18 mouse cellular contexts compared by ENCODE assay signal in genomic region chr6:57706721-57707120, GRCm38 (mm10). TPM values are rescaled to one million over a fixed set of nuclear protein-coding genes. Genes with fewer than 3 reads are reported as not detected.
DNase-seq lines count a peak whose midpoint lies in the region; ATAC-seq lines count a peak whose summit lies in the region.
"Had no signal": no experiment of that assay in that cellular context is flagged by ENCODE, and none has a peak within 500 bp of the region (broad histone marks: within the 10 kb centered on the region; RNA-seq: fewer than 3 reads in every experiment).

No protein-coding gene starts in this region.

- H3K4me2 ChIP-seq in forebrain, embryonic 12.5 days: no peak overlapping the region
- no peak overlapping the region for H3K4me2 ChIP-seq in intestine, embryonic 15.5 days (replicated peaks)
- H3K4me2 ChIP-seq: forebrain, embryonic 15.5 days; liver, embryonic 13.5 days; midbrain, embryonic 13.5 days had no signal

- H3K27me3 ChIP-seq in splenic B cell, adult 2 months (ENCODE audit: control insufficient read depth, insufficient read depth, low read length, poor library complexity, severe bottlenecking): no peaks in the 10 kb centered on the region
- H3K27me3 ChIP-seq in forebrain, embryonic 12.5 days: no peaks in the 10 kb centered on the region
- no peaks in the 10 kb centered on the region for H3K27me3 ChIP-seq in intestine, embryonic 15.5 days (replicated peaks)
- H3K27me3 ChIP-seq: forebrain, embryonic 15.5 days; liver, embryonic 13.5 days; midbrain, embryonic 13.5 days had no signal

- 91% methylated on average over 1 of the region's 1 CpGs for WGBS in forebrain, embryonic 12.5 days
- 80% methylated on average over 1 of the region's 1 CpGs for WGBS in intestine, embryonic 15.5 days

- H3K36me3 ChIP-seq in splenic B cell, adult 2 months (ENCODE audit: control insufficient read depth, insufficient read depth, low read length, poor library complexity, severe bottlenecking): no peaks in the 10 kb centered on the region
- no peaks in the 10 kb centered on the region for H3K36me3 ChIP-seq in forebrain, embryonic 12.5 days (replicated peaks)
- no peaks in the 10 kb centered on the region for H3K36me3 ChIP-seq in intestine, embryonic 15.5 days
- H3K36me3 ChIP-seq: embryonic facial prominence, embryonic 10.5 days; forebrain, embryonic 15.5 days; limb, embryonic 10.5 days; liver, embryonic 13.5 days; midbrain, embryonic 13.5 days had no signal

- H3K27ac ChIP-seq in forebrain, embryonic 12.5 days: no peak overlapping the region
- no peak overlapping the region for H3K27ac ChIP-seq in intestine, embryonic 15.5 days
- H3K27ac ChIP-seq: embryonic facial prominence, embryonic 10.5 days; forebrain, embryonic 15.5 days; kidney, postnatal 0 days; limb, embryonic 10.5 days; liver, embryonic 13.5 days; midbrain, embryonic 13.5 days had no signal

- H3K9me3 ChIP-seq in forebrain, embryonic 12.5 days: no peaks in the 10 kb centered on the region
- H3K9me3 ChIP-seq in intestine, embryonic 15.5 days: no peaks in the 10 kb centered on the region
- H3K9me3 ChIP-seq: embryonic facial prominence, embryonic 10.5 days; forebrain, embryonic 15.5 days; limb, embryonic 10.5 days; liver, embryonic 13.5 days; midbrain, embryonic 13.5 days had no signal

- no peak overlapping the region for H3K9ac ChIP-seq in forebrain, embryonic 12.5 days
- no peak overlapping the region for H3K9ac ChIP-seq in intestine, embryonic 15.5 days
- H3K9ac ChIP-seq: forebrain, embryonic 15.5 days; liver, embryonic 13.5 days; midbrain, embryonic 13.5 days had no signal

- peak; percentile 22 for DNase-seq in lung, postnatal 25 days (ENCODE audit: low spot score)
- DNase-seq in lung, postnatal 4 days: no peak
- peak; percentile 52 for DNase-seq in CD4-positive, CD25-positive, alpha-beta regulatory T cell, adult 2 months (ENCODE audit: low read depth, low spot score)
- DNase-seq in Muller cell, postnatal 12 days (ENCODE audit: inconsistent ontology term): peak; percentile 16
- peak; percentile 55 for DNase-seq in splenic B cell, adult 2 months (ENCODE audit: low read depth, low spot score)
- DNase-seq: adrenal gland, adult 2 months; cerebellum, postnatal 25 days; liver, embryonic 13.5 days; lung, postnatal 10 days; thymus, adult 18-20 months had no signal

- ATAC-seq in forebrain, embryonic 12.5 days (ENCODE audit: low FRiP score): no peak
- ATAC-seq in intestine, embryonic 15.5 days: no peak
- ATAC-seq: forebrain, embryonic 15.5 days; midbrain, embryonic 13.5 days had no signal

- no peak overlapping the region for H3K4me3 ChIP-seq in forebrain, embryonic 12.5 days (replicated peaks)
- no peak overlapping the region for H3K4me3 ChIP-seq in intestine, embryonic 15.5 days (replicated peaks)
- H3K4me3 ChIP-seq: embryonic facial prominence, embryonic 10.5 days; forebrain, embryonic 15.5 days; limb, embryonic 10.5 days; liver, embryonic 13.5 days; midbrain, embryonic 13.5 days; myocyte had no signal

- H3K4me1 ChIP-seq in forebrain, embryonic 12.5 days: peaks cover 13% of the 10 kb centered on the region
- peaks cover 6% of the 10 kb centered on the region; the same call in 1 of the 2 replicates for H3K4me1 ChIP-seq in intestine, embryonic 15.5 days (replicated peaks)

RNA-seq across cellular contexts. Expression of gene Lancl2, which starts 4.4 kb away (rescaled TPM):
- polyA plus RNA-seq in forebrain, embryonic 12.5 days (2016; fragmentation: Nextera tagmentation; extraction: Ambion mirVana): 59.9 and 60.5 TPM in 2 replicates
- 17.8 and 19.5 TPM in 2 replicates for polyA plus RNA-seq in intestine, embryonic 15.5 days (2015; fragmentation: Nextera tagmentation; extraction: Ambion mirVana)

RNA-seq across cellular contexts. Expression of gene Pyurf, which starts 14.8 kb away (rescaled TPM):
- polyA plus RNA-seq in forebrain, embryonic 12.5 days (2016; fragmentation: Nextera tagmentation; extraction: Ambion mirVana): 11.8 and 14.2 TPM in 2 replicates
- 19.4 and 21.9 TPM in 2 replicates for polyA plus RNA-seq in intestine, embryonic 15.5 days (2015; fragmentation: Nextera tagmentation; extraction: Ambion mirVana)

Comparison
In these comparisons a context has a peak if more than half of its experiments do, and no peak if none do; other contexts are left out.
1. DNase-seq: peak in lung, postnatal 25 days (single experiment), CD4-positive, CD25-positive, alpha-beta regulatory T cell, adult 2 months (single experiment), Muller cell, postnatal 12 days (single experiment) and splenic B cell, adult 2 months (single experiment); none in lung, postnatal 4 days (0 of 2).